8 mouse cellular contexts compared by ENCODE assay signal in genomic region chr2:153445137-153446016, GRCm38 (mm10). TPM values are rescaled to one million over a fixed set of nuclear protein-coding genes. Genes with fewer than 3 reads are reported as not detected.
DNase-seq lines count a peak whose midpoint lies in the region; ATAC-seq lines count a peak whose summit lies in the region.
"Had no signal": no experiment of that assay in that cellular context is flagged by ENCODE, and none has a peak within 500 bp of the region (broad histone marks: within the 10 kb centered on the region; RNA-seq: fewer than 3 reads in every experiment).

No protein-coding gene starts in this region.

- peak; percentile 25 for DNase-seq in thymus, postnatal 14 days
- no peak for DNase-seq in thymus, postnatal 10 days (ENCODE audit: low spot score in 2 of 2)
- DNase-seq in embryo, embryonic 10.5 days (ENCODE audit: low spot score) = peak; percentile 52
- no peak for DNase-seq in liver, embryonic 13.5 days
- no peak for DNase-seq in adipocyte (ENCODE audit: low spot score)

- peaks cover 32% of the 10 kb centered on the region for H3K27me3 ChIP-seq in liver, embryonic 13.5 days
- no peaks in the 10 kb centered on the region for H3K27me3 ChIP-seq in neural tube, embryonic 12.5 days (replicated peaks)

- H3K36me3 ChIP-seq in liver, embryonic 13.5 days = no peaks in the 10 kb centered on the region
- H3K36me3 ChIP-seq in neural tube, embryonic 12.5 days = no peaks in the 10 kb centered on the region

- peaks cover 65% of the 10 kb centered on the region for H3K4me1 ChIP-seq in liver, embryonic 13.5 days (replicated peaks)
- H3K4me1 ChIP-seq in neural tube, embryonic 12.5 days = peaks cover 31% of the 10 kb centered on the region

- WGBS in liver, embryonic 13.5 days (ENCODE audit: insufficient replicate concordance) = under 1% methylated on average over 59 of the region's 59 CpGs
- under 1% methylated on average over 59 of the region's 59 CpGs for WGBS in neural tube, embryonic 12.5 days

- H3K9me3 ChIP-seq in liver, embryonic 13.5 days (replicated peaks) = no peaks in the 10 kb centered on the region
- H3K9me3 ChIP-seq in neural tube, embryonic 12.5 days = no peaks in the 10 kb centered on the region

- ATAC-seq in hematopoietic stem cell, adult 5-6 weeks (replicated peaks in 1 of 2; ENCODE audit: insufficient read depth in 1 of 2, low FRiP score in 2 of 2, low TSS enrichment in 1 of 2, low read depth in 1 of 2, poor library complexity in 2 of 2, severe bottlenecking in 2 of 2) = peak; percentile 11 to 20; a peak in 3 of 4 replicates
- ATAC-seq in liver, embryonic 13.5 days (ENCODE audit: low read depth) = peak; percentile 3
- ATAC-seq in neural tube, embryonic 12.5 days (ENCODE audit: low FRiP score, low read depth) = peak; percentile 48

- H3K4me3 ChIP-seq in liver, embryonic 13.5 days (replicated peaks) = peak overlapping the region; percentile 71
- peak overlapping the region; percentile 94 for H3K4me3 ChIP-seq in neural tube, embryonic 12.5 days

- H3K27ac ChIP-seq in liver, embryonic 13.5 days = peak overlapping the region; percentile 61
- H3K27ac ChIP-seq in neural tube, embryonic 12.5 days = peak overlapping the region; percentile 96

- peak overlapping the region; percentile 80 for H3K9ac ChIP-seq in liver, embryonic 13.5 days
- peak overlapping the region; percentile 97 for H3K9ac ChIP-seq in neural tube, embryonic 12.5 days

- peak overlapping the region; percentile 99 for H3K4me2 ChIP-seq in liver, embryonic 13.5 days
- peak overlapping the region; percentile 98 for H3K4me2 ChIP-seq in neural tube, embryonic 12.5 days (replicated peaks)

RNA-seq across cellular contexts. Expression of gene 4930404H24Rik, which starts 47.2 kb away (rescaled TPM):
- not detected in 2 replicates for total RNA-seq in hematopoietic stem cell, adult 5-6 weeks (2017)
- not detected in 2 replicates for polyA plus RNA-seq in liver, embryonic 13.5 days (2015; fragmentation: Nextera tagmentation; extraction: Ambion mirVana)
- not detected in 2 replicates for polyA plus RNA-seq in neural tube, embryonic 12.5 days (2016; fragmentation: Nextera tagmentation; extraction: Ambion mirVana)
- polyA plus RNA-seq: frontal cortex, adult 2 months had no signal

Comparison
In these comparisons a context has a peak if more than half of its experiments do, and no peak if none do; other contexts are left out.
1. DNase-seq: peak in thymus, postnatal 14 days (single experiment) and embryo, embryonic 10.5 days (single experiment); none in thymus, postnatal 10 days (0 of 2), liver, embryonic 13.5 days (single experiment) and adipocyte (single experiment).
2. Peak in every context shown above with its lines, with median percentiles within 50 percentile points of each other: ATAC-seq.